Mouse (Mus musculus) G1E (cell line): ENCODE results near the gene Olfm4.

Experiments used
- CTCF ChIP-seq: IDR thresholded peaks from 2 replicates; pipeline ENCODE4 v1.5.1; 2012; ENCODE audit warnings: low read depth, low read length, inconsistent platforms, mixed read lengths
- GATA1 ChIP-seq: IDR thresholded peaks from 2 replicates; pipeline ENCODE4 v1.6.1; 2012; ENCODE audit warnings: borderline replicate concordance, low read length, inconsistent platforms, mixed read lengths
- POLR2AphosphoS5 ChIP-seq: IDR thresholded peaks from 2 replicates; pipeline ENCODE4 v1.6.1; 2012; ENCODE audit warnings: low read depth, low read length, inconsistent platforms; ENCODE audit not compliant: insufficient replicate concordance
- TAL1 ChIP-seq: conservative IDR thresholded peaks from 2 replicates; pipeline ENCODE4 v1.6.1; 2012; ENCODE audit warnings: low read depth, low read length, inconsistent platforms, mixed read lengths

DNA sequence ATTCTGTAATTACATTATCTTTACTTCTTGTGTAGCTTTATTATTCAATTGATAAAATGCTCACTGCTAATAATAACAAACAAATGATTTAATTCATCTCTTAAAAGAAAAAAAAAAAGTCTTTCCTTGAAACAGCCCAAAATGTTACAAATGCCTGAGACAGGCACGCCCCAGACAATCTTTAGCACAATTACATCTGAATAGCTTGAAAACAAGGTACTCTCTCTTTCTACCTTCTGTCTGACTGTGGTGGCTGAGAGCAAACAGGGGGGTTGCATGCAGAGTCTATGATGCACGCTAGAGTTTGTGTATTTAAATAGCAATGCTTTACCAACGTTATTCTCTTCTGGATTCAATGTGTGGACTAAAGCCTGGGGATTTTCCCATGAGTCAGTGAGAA, 71.8 kb downstream of the Olfm4 start:
- TF ChIP-seq CTCF (no peak), GATA1 (no peak), POLR2AphosphoS5 (no peak), TAL1 (no peak)
